Mouse (Mus musculus): Measurements from ENCODE around the gene Mettl8. TPM values are rescaled to one million over a fixed set of nuclear protein-coding genes. Genes with fewer than 3 reads are reported as not detected.
A peak's percentile ranks its signal among the peaks of the same experiment; 100 is the strongest.

Gene Mettl8
- polyA plus RNA-seq, 1 experiment from 2014 or later, result 15.4 TPM

GRCm38 (mm10) chr2:70932965-70933364 lies 122.4 kb downstream of the Mettl8 start:
- no peak for ATAC-seq (ENCODE audit: low read depth)
- no peak overlapping the region for H3K27ac ChIP-seq (ENCODE audit: low read length)

GRCm38 (mm10) chr2:70930631-70931288 lies 124.6 kb downstream of the Mettl8 start:
- Histone ChIP-seq H3K27me3 (ENCODE audit: control insufficient read depth, insufficient read depth, low read depth, low read length) (no peaks in the 10 kb centered on the region), H3K9ac (ENCODE audit: low read length) (no peak overlapping the region), H3K27ac (ENCODE audit: low read length) (no peak overlapping the region), H3K36me3 (ENCODE audit: control insufficient read depth, insufficient read depth, low read length) (no peaks in the 10 kb centered on the region), H3K9me3 (ENCODE audit: control insufficient read depth, low read length) (no peaks in the 10 kb centered on the region), H3K4me1 (replicated peaks; ENCODE audit: control insufficient read depth, insufficient read depth, low read length) (no peaks in the 10 kb centered on the region), H3K4me2 (ENCODE audit: low read depth, low read length) (no peak overlapping the region), H3K4me3 (ENCODE audit: low read length) (no peak overlapping the region)
- WGBS, result 76% methylated on average over 11 of the region's 11 CpGs
- no peak for ATAC-seq (ENCODE audit: low read depth)

More at GRCm38 (mm10) chr2:70932965-70933364, 122.4 kb downstream of the Mettl8 start:
- H3K4me3 ChIP-seq (ENCODE audit: low read length), result no peak overlapping the region
- H3K4me1 ChIP-seq (replicated peaks; ENCODE audit: control insufficient read depth, insufficient read depth, low read length), result no peaks in the 10 kb centered on the region
- H3K9me3 ChIP-seq (ENCODE audit: control insufficient read depth, low read length), result no peaks in the 10 kb centered on the region
- H3K4me2 ChIP-seq (ENCODE audit: low read depth, low read length), result no peak overlapping the region
- no peaks in the 10 kb centered on the region for H3K27me3 ChIP-seq (ENCODE audit: control insufficient read depth, insufficient read depth, low read depth, low read length)
- H3K36me3 ChIP-seq (ENCODE audit: control insufficient read depth, insufficient read depth, low read length), result no peaks in the 10 kb centered on the region
- H3K9ac ChIP-seq (ENCODE audit: low read length), result no peak overlapping the region
- WGBS, result 58% methylated on average over 4 of the region's 4 CpGs

- Histone ChIP-seq H3K4me1 (replicated peaks; ENCODE audit: control insufficient read depth, insufficient read depth, low read length) (no peaks in the 10 kb centered on the region), H3K27me3 (ENCODE audit: control insufficient read depth, insufficient read depth, low read depth, low read length) (no peaks in the 10 kb centered on the region), H3K4me2 (ENCODE audit: low read depth, low read length) (no peak overlapping the region), H3K36me3 (ENCODE audit: control insufficient read depth, insufficient read depth, low read length) (no peaks in the 10 kb centered on the region), H3K9me3 (ENCODE audit: control insufficient read depth, low read length) (no peaks in the 10 kb centered on the region), H3K27ac (ENCODE audit: low read length) (no peak overlapping the region), H3K4me3 (ENCODE audit: low read length) (no peak overlapping the region), H3K9ac (ENCODE audit: low read length) (no peak overlapping the region)
- 78% methylated on average over 11 of the region's 11 CpGs for WGBS
- ATAC-seq (ENCODE audit: low read depth), result no peak
These were observed 125.7 kb downstream of the Mettl8 start for GRCm38 (mm10) chr2:70929714-70930113.

GRCm38 (mm10) chr2:70924049-70924448 lies 131.3 kb downstream of the Mettl8 start:
- H3K4me2 ChIP-seq (ENCODE audit: low read depth, low read length), result no peak overlapping the region
- peaks cover 7% of the 10 kb centered on the region; the same call in 1 of the 2 replicates for H3K4me1 ChIP-seq (replicated peaks; ENCODE audit: control insufficient read depth, insufficient read depth, low read length)
- ATAC-seq (ENCODE audit: low read depth), result no peak
- H3K9me3 ChIP-seq (ENCODE audit: control insufficient read depth, low read length), result no peaks in the 10 kb centered on the region
- no peaks in the 10 kb centered on the region for H3K36me3 ChIP-seq (ENCODE audit: control insufficient read depth, insufficient read depth, low read length)
- no peak overlapping the region for H3K4me3 ChIP-seq (ENCODE audit: low read length)
- no peaks in the 10 kb centered on the region for H3K27me3 ChIP-seq (ENCODE audit: control insufficient read depth, insufficient read depth, low read depth, low read length)
- H3K9ac ChIP-seq (ENCODE audit: low read length), result no peak overlapping the region
- WGBS, result 88% methylated on average over 1 of the region's 1 CpGs
- no peak overlapping the region for H3K27ac ChIP-seq (ENCODE audit: low read length)

GRCm38 (mm10) chr2:70922814-70923213 lies 132.6 kb downstream of the Mettl8 start:
- no peak overlapping the region for H3K9ac ChIP-seq (ENCODE audit: low read length)
- H3K9me3 ChIP-seq (ENCODE audit: control insufficient read depth, low read length), result no peaks in the 10 kb centered on the region
- peak overlapping the region; percentile 10; the same call in 1 of the 2 replicates for H3K4me3 ChIP-seq (ENCODE audit: low read length)
- H3K4me1 ChIP-seq (replicated peaks; ENCODE audit: control insufficient read depth, insufficient read depth, low read length), result peaks cover 7% of the 10 kb centered on the region; the same call in 1 of the 2 replicates
- no peak overlapping the region for H3K27ac ChIP-seq (ENCODE audit: low read length)
- 54% methylated on average over 6 of the region's 6 CpGs for WGBS
- peak overlapping the region; percentile 31 for H3K4me2 ChIP-seq (ENCODE audit: low read depth, low read length)
- no peaks in the 10 kb centered on the region for H3K36me3 ChIP-seq (ENCODE audit: control insufficient read depth, insufficient read depth, low read length)
- ATAC-seq (ENCODE audit: low read depth), result no peak
- no peaks in the 10 kb centered on the region for H3K27me3 ChIP-seq (ENCODE audit: control insufficient read depth, insufficient read depth, low read depth, low read length)

GRCm38 (mm10) chr2:70920937-70921596 lies 134.3 kb downstream of the Mettl8 start:
- H3K36me3 ChIP-seq (ENCODE audit: control insufficient read depth, insufficient read depth, low read length), result no peaks in the 10 kb centered on the region
- no peak overlapping the region for H3K9ac ChIP-seq (ENCODE audit: low read length)
- H3K4me1 ChIP-seq (replicated peaks; ENCODE audit: control insufficient read depth, insufficient read depth, low read length), result peaks cover 7% of the 10 kb centered on the region; the same call in 1 of the 2 replicates
- WGBS, result 34% methylated on average over 8 of the region's 8 CpGs
- H3K9me3 ChIP-seq (ENCODE audit: control insufficient read depth, low read length), result no peaks in the 10 kb centered on the region
- no peak for ATAC-seq (ENCODE audit: low read depth)
- no peak overlapping the region for H3K27ac ChIP-seq (ENCODE audit: low read length)
- H3K4me2 ChIP-seq (ENCODE audit: low read depth, low read length), result no peak overlapping the region
- no peaks in the 10 kb centered on the region for H3K27me3 ChIP-seq (ENCODE audit: control insufficient read depth, insufficient read depth, low read depth, low read length)
- H3K4me3 ChIP-seq (ENCODE audit: low read length), result no peak overlapping the region

- Histone ChIP-seq H3K36me3 (ENCODE audit: control insufficient read depth, insufficient read depth, low read length) (no peaks in the 10 kb centered on the region), H3K4me1 (replicated peaks; ENCODE audit: control insufficient read depth, insufficient read depth, low read length) (peaks cover 7% of the 10 kb centered on the region; the same call in 1 of the 2 replicates), H3K4me3 (ENCODE audit: low read length) (no peak overlapping the region), H3K4me2 (ENCODE audit: low read depth, low read length) (no peak overlapping the region), H3K27me3 (ENCODE audit: control insufficient read depth, insufficient read depth, low read depth, low read length) (no peaks in the 10 kb centered on the region), H3K27ac (ENCODE audit: low read length) (no peak overlapping the region), H3K9me3 (ENCODE audit: control insufficient read depth, low read length) (no peaks in the 10 kb centered on the region), H3K9ac (ENCODE audit: low read length) (no peak overlapping the region)
- WGBS, result 37% methylated on average over 2 of the region's 2 CpGs
- no peak for ATAC-seq (ENCODE audit: low read depth)
These were observed 135.4 kb downstream of the Mettl8 start for GRCm38 (mm10) chr2:70919913-70920522.

- no peak overlapping the region for H3K4me2 ChIP-seq (ENCODE audit: low read depth, low read length)
- 77% methylated on average over 2 of the region's 2 CpGs for WGBS
- no peaks in the 10 kb centered on the region for H3K27me3 ChIP-seq (ENCODE audit: control insufficient read depth, insufficient read depth, low read depth, low read length)
- H3K9ac ChIP-seq (ENCODE audit: low read length), result no peak overlapping the region
- no peak overlapping the region for H3K4me3 ChIP-seq (ENCODE audit: low read length)
- no peaks in the 10 kb centered on the region for H3K9me3 ChIP-seq (ENCODE audit: control insufficient read depth, low read length)
- no peak for ATAC-seq (ENCODE audit: low read depth)
- H3K27ac ChIP-seq (ENCODE audit: low read length), result no peak overlapping the region
- H3K4me1 ChIP-seq (replicated peaks; ENCODE audit: control insufficient read depth, insufficient read depth, low read length), result peaks cover 5% of the 10 kb centered on the region; the same call in 1 of the 2 replicates
- no peaks in the 10 kb centered on the region for H3K36me3 ChIP-seq (ENCODE audit: control insufficient read depth, insufficient read depth, low read length)
These were observed 136.9 kb downstream of the Mettl8 start for GRCm38 (mm10) chr2:70918516-70918915.
